Mouse (Mus musculus) adrenal gland, postnatal 10 days (tissue): Measurements from ENCODE around the gene Tgfbr3. TPM values are rescaled to one million over a fixed set of nuclear protein-coding genes. Genes with fewer than 3 reads are reported as not detected.

Source experiments
- DNase-seq: peaks from one replicate; pipeline ENCODE4 v3.0.0; 2021; ENCODE audit warnings: mixed read lengths
- long read RNA-seq, 2 experiments: library from polyadenylated mRNA; stranded (forward); transcript quantifications; one replicate each; pipeline ENCODE4 v2.0.0; 2021
- total RNA-seq, 2 experiments: library from RNA; stranded (reverse); gene quantifications; 2 replicates each; pipeline ENCODE4 v1.2.3; 2021

Tgfbr3 gene
- total RNA-seq: 100 to 1,000 TPM; 125 to 160 TPM
- long read RNA-seq, experiment 1, full-length matches to known transcripts: 5 of 30 reads
- long read RNA-seq, experiment 1, partial matches to known transcripts: 8 of 30 reads
- long read RNA-seq, experiment 1, other reads (novel, unspliced or antisense): 17 of 30 reads
- long read RNA-seq, experiment 2, full-length matches to known transcripts: 9 of 34 reads
- long read RNA-seq, experiment 2, partial matches to known transcripts: 15 of 34 reads
- long read RNA-seq, experiment 2, other reads (novel, unspliced or antisense): 10 of 34 reads

DNA sequence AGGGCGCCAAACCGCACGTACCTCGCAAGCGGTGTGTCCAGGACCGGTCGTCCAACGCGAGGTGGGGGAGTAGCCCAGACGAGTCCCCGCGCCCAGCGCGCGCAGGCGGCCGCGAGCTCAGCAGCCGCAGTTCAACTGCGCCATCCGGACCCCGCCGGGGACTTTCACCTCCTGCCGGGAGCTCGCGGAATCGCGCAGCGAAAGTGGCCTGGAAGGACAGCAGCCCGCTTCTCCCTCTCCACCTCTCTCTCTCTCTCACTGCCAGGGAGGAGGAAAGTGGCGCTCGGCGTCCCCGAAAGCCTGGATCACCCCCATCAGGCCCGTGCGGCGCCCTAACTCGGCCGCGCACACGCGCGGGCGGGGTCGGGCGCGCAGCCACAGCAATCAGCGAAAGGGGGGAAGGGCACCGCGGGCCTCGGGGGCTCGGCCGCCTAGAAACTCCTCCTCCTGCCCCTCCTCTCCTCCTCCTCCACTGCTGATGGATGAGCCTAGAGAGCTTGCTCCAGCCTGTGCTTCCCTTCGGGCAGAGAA is at the start of gene Tgfbr3:
TSS of gene Tgfbr3 (minus strand) at position 396 of the 531 bp plus-strand sequence.
- DNase-seq: peak; percentile 95

DNA sequence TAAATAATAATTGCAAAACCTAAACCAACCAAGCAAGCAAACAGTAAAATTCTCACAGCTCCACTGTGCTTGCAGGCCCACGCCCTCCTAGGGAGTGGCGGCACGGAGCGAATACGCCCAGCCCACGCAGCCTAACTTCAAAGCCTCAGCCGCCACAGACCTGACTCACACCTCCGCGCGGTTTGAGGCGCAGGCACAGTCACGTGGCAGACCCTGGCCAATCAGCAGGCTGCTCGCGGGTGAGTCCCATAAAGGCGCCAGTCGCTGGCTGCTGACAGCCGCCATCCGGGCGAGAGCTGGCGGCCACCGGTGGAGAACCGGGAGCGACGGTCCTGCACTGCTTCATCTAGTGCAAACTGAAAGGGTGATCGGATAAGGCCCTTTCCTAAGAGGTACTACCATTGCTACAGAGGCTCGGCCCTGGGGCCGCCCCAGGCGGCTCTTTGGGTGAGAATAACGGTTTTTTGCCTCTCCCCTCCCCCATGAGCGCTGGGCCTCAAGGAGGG is 41.5 kb upstream of the Tgfbr3 start, which contains the start of gene Brdt:
TSS of gene Brdt (plus strand) at position 244 of the 506 bp plus-strand sequence.
- no peak for DNase-seq

DNA sequence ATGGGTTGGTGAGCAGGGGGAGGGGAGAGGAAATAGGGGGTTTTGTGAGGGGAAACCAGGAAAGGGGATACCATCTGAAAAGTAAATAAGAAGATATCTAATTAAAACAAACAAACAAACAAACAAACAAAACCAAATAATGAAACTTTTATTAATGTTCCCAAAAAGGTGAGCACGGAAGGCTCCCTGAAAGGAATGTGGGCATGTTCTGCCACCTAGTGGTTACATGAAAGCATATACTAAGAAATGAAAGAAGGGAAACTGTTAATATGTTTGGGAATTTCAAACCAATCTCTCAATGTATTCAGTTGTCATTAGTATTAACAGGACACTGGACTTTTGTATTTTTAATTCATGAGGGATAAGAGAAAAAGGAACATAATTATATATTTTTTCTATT is 31.3 kb upstream of the Tgfbr3 start:
- peak; percentile 46 for DNase-seq

DNA sequence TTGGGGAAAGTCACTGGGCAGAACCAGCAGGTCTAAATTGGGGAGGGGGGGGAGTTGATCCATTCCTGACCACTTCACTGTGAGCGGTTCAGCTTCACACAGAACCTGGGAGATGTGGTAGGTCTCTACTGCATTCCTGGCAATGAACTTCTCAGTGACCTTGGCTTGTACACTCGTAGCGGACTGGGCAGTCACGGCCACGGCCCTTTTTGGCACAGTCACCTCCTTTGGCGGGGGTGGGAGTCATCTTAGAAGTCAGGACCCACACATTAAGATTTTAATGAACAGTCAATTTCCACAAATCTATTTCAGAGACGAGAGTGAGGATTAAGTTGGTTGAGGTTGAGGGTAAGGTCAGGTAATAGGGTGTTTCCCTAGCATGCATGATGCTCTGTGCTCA is 27.7 kb upstream of the Tgfbr3 start:
- peak; percentile 28 for DNase-seq

DNA sequence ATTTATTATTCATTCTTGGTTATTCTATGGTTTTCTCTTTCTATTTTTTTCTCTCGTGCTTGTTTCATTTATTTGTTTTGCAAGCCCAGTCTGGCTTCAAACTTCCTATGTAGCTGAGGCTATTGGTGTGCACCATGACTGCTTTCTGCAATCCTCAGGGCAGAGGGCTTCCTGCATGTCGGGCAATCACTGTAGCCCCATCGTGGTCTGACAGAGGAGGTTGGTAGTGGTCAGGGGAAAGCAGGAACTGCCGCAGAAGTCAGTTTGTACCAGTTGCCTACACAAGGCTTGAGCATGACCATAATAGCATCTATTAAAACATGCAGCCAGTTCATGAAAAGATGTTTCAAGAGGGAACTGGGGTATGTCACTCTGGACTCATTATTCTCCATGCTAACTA is 18.0 kb upstream of the Tgfbr3 start:
- no peak for DNase-seq

DNA sequence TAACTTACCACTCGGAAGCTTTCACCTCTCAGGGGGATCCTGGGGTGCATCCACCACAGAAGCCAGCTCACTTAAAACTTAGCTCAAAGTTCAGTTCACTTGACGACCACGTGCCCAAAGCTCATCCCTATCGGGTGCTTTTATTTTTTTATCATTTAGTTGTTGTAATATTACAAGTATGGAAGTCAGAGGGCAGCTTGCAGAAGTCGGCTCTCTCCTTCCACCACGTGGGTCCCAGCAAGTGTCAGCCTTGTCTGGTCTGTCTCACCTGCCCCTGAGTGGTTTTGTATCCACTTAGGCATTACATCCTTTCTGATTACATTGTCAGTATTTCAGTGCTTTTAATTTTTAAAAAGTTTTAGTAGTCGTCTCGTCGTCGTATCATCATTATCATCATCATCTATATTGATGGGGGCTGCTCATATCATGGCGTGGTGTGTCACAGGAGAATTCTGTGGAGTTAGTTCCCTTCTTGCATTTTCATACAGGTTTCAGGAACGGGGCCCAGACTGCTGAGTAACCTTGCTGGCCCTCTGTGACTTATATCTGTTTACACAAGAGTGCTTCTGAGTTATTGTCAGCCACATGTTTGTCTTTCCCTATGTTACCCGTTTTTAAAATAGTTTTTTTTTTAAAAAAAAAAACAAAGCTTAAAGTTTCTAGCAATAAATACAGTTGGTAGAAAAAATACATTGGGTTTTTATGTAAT is 14.8 kb upstream of the Tgfbr3 start:
- DNase-seq: no peak

DNA sequence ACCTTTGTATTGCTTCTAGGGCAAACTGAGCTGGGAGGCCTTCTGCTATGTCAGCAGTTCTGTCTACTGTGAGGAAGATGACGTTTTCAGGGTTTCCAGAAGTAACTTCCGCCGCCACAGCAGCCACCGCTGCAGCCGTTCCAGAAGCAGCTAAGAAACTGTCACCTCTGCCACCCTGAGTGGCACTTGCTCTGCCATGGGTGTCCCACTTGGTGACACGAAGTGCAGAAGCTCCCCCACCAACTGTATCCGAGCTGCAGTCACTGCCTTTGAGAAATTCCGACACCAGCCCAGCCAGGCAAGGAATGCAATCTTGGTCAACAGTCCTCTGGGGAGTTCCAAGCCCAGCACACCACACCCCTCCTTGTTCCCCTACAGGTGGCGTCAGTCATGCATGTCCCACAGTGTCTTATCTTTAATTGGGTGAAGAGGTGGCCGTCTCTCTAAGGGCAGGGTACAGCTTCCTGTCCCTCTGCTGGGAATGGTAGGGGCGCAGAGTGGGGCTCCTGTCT is 14.0 kb upstream of the Tgfbr3 start:
- DNase-seq: peak; percentile 31

DNA sequence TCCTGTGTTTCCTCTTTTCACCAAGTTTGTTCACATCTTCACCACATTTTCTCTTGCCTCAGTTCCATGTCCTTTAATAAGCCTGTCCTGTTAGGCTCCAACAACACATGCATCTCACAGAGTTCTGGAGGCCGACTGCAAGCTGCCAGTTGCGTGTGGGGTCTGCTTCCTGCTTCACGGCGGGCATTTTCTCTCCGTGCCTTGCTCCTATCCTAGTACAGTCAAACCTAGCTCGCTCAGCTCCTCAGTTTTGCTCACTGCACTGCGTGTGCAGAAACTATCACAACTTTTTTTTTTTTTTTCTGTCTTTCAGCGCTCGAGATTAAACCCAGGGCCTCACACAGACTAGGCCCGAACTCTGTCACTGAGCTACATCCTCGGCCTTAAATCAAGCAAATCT is 9.4 kb upstream of the Tgfbr3 start:
- no peak for DNase-seq

DNA sequence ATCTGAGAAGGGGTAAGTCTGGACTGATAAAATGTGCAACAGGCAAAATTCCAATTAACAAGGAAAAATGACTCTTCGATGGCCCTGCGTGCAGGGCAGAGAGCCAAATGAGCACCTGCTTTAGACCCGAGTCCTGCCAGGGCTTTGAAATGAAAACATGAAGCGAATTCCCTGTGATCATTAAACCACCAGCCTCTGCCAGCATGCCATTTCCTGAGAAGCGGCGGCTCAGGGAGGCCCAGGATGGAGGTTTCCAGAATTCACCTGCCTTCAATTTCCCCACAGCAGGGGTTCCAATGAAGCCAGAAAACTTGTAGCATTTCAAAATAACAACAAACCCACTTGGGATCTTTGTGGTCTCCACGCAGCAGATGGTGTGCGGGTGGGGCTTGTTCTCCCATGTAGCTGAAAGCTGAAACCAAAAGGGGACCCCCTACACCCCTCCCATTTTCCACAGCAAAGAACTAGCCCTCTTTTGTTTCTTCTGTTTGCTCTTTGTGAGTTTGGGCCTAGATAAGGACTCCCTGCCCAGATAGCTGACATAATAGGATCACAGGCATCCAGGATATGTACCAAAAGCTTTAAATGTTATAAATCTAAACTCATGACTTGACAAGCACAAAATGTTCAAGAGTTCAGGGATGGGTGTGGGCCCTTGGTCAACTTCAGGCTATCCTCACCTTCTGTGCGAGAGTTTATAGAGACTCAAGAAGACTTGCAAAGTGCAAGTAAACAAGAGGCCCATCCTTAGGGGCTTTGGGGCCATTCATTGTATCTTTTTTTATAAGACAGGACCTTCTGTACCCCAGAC is 7.3 kb upstream of the Tgfbr3 start:
- no peak for DNase-seq

DNA sequence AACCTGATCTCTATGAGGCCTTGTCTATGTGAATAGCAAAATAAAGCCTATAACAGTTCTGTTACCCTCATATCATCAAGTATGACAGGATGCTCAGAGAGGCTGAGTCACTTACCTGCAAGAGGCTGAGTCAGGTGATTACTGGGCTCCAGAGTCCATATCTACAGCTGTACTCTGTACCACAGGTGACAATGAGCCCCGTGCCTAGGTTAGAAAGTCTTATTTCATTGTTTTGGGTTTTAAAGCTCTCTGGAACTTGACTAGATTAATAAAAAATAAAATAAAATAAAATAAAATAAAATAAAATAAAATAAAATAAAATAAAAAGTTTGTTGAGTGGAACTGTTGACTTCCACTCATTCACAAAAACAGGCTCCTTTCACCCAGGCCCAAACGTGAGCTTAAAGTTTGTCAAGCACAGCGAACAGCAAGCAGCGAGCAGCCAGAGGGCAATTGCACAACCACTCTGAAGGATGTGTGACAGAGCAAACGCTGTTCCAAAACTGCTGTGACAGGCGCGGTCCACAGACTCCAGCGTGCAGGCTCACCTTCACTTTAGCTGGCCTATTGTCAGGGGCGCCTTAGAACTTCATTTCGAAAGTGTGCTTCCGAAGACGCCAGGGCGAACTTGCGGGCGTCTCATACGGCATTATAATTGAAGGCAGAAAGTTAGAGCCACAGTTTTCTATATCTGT is 6.5 kb upstream of the Tgfbr3 start:
- DNase-seq: peak; percentile 63

DNA sequence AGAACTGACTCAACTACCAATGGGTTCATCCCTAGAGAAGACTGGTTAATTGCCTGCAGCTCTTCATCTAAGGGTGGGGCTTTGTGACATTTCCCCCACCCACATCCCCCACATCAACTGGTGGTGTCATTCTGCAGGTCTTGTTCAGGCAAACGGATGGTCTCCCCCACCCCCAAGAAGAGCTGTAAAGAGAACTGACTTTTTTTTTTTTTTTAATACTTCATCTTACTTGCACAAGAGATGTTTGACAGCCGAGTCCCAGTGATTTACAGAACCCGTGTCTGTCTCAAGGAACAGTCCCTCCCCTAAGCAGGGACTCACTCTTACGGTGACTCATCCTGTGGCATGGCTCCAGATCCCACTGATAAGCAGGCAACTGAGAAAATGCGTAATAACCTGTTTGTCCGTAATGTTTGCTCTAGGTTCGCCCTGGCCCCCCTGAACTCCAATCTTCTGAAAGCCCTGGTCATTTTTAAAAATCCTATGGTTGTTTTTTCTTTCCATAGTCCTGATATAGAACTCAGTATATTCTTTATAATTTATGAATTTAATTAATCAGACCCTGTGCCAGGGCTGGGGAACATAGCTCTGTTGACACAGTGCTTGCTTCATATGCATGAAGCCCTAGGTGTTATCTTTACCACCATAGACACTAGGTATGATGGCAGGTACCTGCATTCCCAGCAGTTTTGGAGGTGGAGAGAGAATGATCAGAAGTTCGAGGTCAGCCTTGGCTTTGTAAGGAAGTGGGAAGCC is 5.8 kb upstream of the Tgfbr3 start:
- peak; percentile 91 for DNase-seq

DNA sequence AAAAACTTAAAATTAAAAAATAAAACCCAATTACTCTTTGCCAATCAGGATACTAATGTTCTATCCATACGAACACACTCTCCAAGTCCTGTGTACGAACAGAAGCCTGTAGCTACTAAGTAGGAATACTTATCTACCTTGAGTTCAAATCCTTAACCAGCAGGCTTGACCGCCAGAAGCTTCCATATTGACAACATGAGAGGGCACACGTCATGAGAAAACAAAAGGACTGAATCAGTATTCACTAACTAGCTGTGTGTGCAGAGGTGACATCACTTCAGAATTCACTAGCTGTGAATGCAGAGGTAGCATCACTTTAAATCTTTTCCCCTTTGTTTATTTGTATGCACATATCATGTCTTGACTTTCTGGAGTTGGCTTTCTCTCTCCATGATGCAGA is 4.6 kb upstream of the Tgfbr3 start:
- DNase-seq: no peak

DNA sequence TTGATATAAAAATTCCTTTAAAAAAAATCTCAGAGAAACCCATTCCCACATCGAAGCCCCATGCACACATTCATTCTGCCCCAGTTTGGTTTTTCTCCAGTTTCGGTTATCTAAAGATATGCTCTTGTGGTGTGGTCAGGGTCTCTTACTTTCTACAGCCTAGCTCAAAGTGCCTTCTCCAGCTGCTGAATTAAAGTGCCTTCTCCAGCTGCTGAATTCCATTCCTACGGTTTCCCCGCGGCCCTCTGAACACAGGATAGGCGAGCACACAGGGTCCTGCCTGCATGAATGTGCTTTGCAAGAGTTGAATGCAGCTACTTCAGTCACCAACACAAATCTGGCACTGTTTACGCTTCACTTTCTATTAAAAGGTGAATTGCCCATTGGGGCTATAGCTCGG is 557 bp upstream of the Tgfbr3 start:
- no peak for DNase-seq

DNA sequence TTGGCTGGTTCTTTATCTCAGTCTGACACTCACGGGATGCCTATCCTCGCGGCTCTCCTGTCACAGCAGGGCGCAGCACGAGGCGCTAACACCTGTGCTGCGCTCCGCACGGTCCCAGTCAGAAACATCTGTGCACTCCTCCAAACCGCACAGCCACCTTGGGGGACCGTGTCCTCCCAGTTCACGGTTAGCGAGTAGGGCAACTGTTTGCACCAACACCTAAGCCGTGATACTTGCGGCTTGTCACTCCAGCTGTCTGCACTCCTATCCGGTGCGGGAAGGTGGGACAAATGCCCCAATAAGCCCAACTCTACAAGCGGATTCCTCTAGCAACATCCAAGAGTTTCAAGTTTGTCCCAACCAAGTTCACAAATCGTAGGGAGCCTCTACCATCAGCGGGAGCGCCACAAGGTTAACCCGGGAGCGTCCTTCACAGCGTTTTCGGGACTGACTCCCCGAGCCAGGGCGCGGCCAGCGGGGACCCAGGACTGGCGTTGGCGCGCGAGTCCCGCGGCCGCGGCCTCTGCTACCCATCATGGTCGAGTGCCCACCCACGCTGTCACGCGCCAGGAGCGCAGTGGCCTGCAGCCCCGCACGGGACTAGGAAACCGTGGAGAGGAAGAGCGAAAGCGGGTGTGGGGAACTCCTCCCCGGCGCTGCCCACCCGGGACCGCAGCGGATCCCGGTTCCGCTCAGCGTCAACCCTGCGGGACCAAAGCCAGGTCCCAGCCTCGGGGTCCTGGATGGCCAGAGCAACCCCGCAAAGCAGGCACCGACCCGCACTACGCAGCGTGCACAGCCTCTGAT is 799 bp downstream of the Tgfbr3 start:
- peak; percentile 62 for DNase-seq

DNA sequence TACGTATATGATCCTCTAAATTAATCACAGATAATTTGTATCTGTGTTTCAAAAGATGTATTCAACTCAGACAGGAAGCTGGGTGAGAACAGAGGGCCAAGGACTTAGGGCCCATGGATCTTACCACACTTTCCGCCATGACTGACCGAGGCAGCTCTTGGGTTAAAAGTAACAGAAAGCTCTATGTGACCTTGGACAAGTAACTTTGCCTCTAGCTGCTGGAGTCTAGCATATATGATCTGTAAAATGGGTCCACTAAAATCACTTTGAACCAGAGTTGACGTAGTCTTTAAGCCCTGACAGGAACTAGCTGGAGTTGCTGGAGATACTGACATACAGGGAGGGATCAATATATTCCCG is 1.5 kb downstream of the Tgfbr3 start:
- no peak for DNase-seq

DNA sequence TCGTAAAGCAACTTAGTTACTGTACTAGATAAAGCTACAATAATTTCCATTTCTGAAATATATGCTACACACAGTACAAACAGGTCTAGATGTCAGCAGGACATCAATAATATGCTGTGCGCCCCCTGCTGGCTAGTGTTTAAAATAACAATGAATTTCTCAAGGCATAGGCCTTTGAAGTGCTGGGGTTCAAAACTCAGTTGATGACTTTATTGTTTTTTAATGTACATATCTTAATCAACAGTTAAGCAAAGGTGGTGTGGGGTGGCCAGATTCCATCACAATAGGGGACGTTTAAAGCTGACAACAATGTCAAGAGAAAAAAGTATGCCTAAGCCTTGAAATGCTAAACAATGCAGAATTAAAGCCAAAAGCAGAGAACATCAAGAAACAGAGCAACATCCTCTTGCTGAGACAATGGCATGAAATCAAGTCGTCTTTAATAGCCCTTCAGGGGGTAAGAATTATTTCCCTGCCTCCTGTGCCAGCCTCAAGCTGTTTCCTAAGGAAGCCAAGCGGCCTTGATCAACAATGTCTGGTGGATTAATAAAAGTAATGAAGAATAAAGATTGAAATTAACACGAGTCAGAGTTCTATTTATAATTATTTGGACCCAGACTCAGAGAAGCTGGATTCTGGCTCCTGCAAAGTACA is 2.0 kb downstream of the Tgfbr3 start:
- DNase-seq: peak; percentile 87

DNA sequence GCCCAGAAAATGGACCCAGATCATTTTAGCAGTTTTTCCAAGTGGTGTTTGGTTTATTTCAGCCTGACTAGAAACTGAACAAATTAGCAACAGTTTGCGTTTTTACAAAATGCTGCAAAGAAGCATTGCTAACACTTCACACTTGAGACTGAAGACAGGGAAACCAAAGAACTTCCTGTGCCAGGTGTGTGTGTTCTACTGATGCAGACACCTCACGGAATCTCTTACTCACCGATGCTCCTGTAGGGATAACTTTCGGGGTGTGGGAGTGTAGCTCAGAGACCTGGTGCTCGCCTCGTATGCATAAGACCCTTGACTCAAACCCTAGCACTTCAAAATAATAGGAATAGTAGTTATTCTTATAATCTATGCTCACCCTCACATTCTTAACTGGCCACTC is 3.9 kb downstream of the Tgfbr3 start:
- DNase-seq: no peak

DNA sequence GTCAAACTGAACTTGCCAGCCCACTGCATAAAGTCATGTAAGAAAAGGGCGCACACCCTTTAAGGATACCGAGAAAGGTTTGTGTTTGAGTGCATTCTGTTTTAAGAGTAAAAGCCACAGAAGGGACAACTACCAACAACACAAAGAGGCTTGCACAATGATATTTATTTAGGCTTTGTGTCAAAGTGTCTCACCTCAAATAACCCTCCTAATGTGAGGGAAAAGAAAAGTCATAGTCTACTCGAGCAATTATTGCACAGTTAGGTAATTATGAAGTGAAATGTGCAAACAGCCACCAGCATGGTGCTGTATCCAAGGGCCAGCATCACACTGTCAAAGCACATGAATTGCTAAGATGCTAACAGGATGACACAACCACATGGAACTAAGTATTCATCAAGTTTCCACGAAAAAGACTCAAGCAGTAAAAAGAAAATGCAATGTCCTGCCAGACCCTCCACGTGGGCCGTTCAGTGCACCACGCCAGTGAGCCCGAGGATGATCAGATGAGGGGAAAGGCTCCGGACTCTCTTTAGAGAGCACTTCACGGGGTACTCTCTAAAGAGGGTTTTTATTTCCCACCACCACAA is 5.4 kb downstream of the Tgfbr3 start:
- DNase-seq: no peak
